Mouse (Mus musculus): ENCODE data around the gene Tmeff2. TPM values are rescaled to one million over a fixed set of nuclear protein-coding genes. Genes with fewer than 3 reads are reported as not detected.

Gene Tmeff2
- polyA plus RNA-seq, 1 experiment, result 0.69 TPM

GRCm38 (mm10) chr1:50981151-50981828 is 80.8 kb downstream of the Tmeff2 start:
- Histone ChIP-seq H3K4me1 (ENCODE audit: control insufficient read depth, insufficient read depth, low read length) (no peaks in the 10 kb centered on the region), H3K27me3 (ENCODE audit: control insufficient read depth, insufficient read depth, low read length) (no peaks in the 10 kb centered on the region), H3K4me3 (ENCODE audit: control insufficient read depth, low read depth, low read length) (no peak overlapping the region), H3K36me3 (ENCODE audit: control insufficient read depth, insufficient read depth, low read length) (no peaks in the 10 kb centered on the region), H3K27ac (ENCODE audit: control insufficient read depth, insufficient read depth, low read depth, low read length) (no peak overlapping the region)
- TF ChIP-seq POLR2A (IDR thresholded peaks at IDR 0.05; ENCODE audit: control insufficient read depth, low read depth, low read length) (no peak), CTCF (IDR thresholded peaks at IDR 0.05; ENCODE audit: control insufficient read depth, insufficient read depth, insufficient replicate concordance, low read depth, low read length) (no peak)

GRCm38 (mm10) chr1:50990661-50991060 is 90.2 kb downstream of the Tmeff2 start:
- no peaks in the 10 kb centered on the region for H3K27me3 ChIP-seq (ENCODE audit: control insufficient read depth, insufficient read depth, low read length)
- H3K4me3 ChIP-seq (ENCODE audit: control insufficient read depth, low read depth, low read length), result no peak overlapping the region
- no peaks in the 10 kb centered on the region for H3K4me1 ChIP-seq (ENCODE audit: control insufficient read depth, insufficient read depth, low read length)
- H3K36me3 ChIP-seq (ENCODE audit: control insufficient read depth, insufficient read depth, low read length), result no peaks in the 10 kb centered on the region
- no peak overlapping the region for H3K27ac ChIP-seq (ENCODE audit: control insufficient read depth, insufficient read depth, low read depth, low read length)
- no peak for TF ChIP-seq CTCF (IDR thresholded peaks at IDR 0.05; ENCODE audit: control insufficient read depth, insufficient read depth, insufficient replicate concordance, low read depth, low read length)
- no peak for TF ChIP-seq POLR2A (IDR thresholded peaks at IDR 0.05; ENCODE audit: control insufficient read depth, low read depth, low read length)

GRCm38 (mm10) chr1:50994505-50994904 is 94.1 kb downstream of the Tmeff2 start:
- no peaks in the 10 kb centered on the region for H3K4me1 ChIP-seq (ENCODE audit: control insufficient read depth, insufficient read depth, low read length)
- H3K4me3 ChIP-seq (ENCODE audit: control insufficient read depth, low read depth, low read length), result no peak overlapping the region
- H3K27me3 ChIP-seq (ENCODE audit: control insufficient read depth, insufficient read depth, low read length), result no peaks in the 10 kb centered on the region
- no peak overlapping the region for H3K27ac ChIP-seq (ENCODE audit: control insufficient read depth, insufficient read depth, low read depth, low read length)
- no peaks in the 10 kb centered on the region for H3K36me3 ChIP-seq (ENCODE audit: control insufficient read depth, insufficient read depth, low read length)
- TF ChIP-seq CTCF (IDR thresholded peaks at IDR 0.05; ENCODE audit: control insufficient read depth, insufficient read depth, insufficient replicate concordance, low read depth, low read length) (no peak), POLR2A (IDR thresholded peaks at IDR 0.05; ENCODE audit: control insufficient read depth, low read depth, low read length) (no peak)

GRCm38 (mm10) chr1:50999793-51000192 is 99.3 kb downstream of the Tmeff2 start:
- H3K36me3 ChIP-seq (ENCODE audit: control insufficient read depth, insufficient read depth, low read length), result no peaks in the 10 kb centered on the region
- H3K27ac ChIP-seq (ENCODE audit: control insufficient read depth, insufficient read depth, low read depth, low read length), result no peak overlapping the region
- H3K27me3 ChIP-seq (ENCODE audit: control insufficient read depth, insufficient read depth, low read length), result no peaks in the 10 kb centered on the region
- TF ChIP-seq POLR2A (IDR thresholded peaks at IDR 0.05; ENCODE audit: control insufficient read depth, low read depth, low read length), result no peak
- TF ChIP-seq CTCF (IDR thresholded peaks at IDR 0.05; ENCODE audit: control insufficient read depth, insufficient read depth, insufficient replicate concordance, low read depth, low read length), result no peak
- no peaks in the 10 kb centered on the region for H3K4me1 ChIP-seq (ENCODE audit: control insufficient read depth, insufficient read depth, low read length)
- H3K4me3 ChIP-seq (ENCODE audit: control insufficient read depth, low read depth, low read length), result no peak overlapping the region

GRCm38 (mm10) chr1:51008344-51008743 is 107.9 kb downstream of the Tmeff2 start:
- Histone ChIP-seq H3K4me3 (ENCODE audit: control insufficient read depth, low read depth, low read length) (no peak overlapping the region), H3K27ac (ENCODE audit: control insufficient read depth, insufficient read depth, low read depth, low read length) (no peak overlapping the region), H3K27me3 (ENCODE audit: control insufficient read depth, insufficient read depth, low read length) (no peaks in the 10 kb centered on the region), H3K36me3 (ENCODE audit: control insufficient read depth, insufficient read depth, low read length) (no peaks in the 10 kb centered on the region), H3K4me1 (ENCODE audit: control insufficient read depth, insufficient read depth, low read length) (no peaks in the 10 kb centered on the region)
- TF ChIP-seq CTCF (IDR thresholded peaks at IDR 0.05; ENCODE audit: control insufficient read depth, insufficient read depth, insufficient replicate concordance, low read depth, low read length), result no peak
- no peak for TF ChIP-seq POLR2A (IDR thresholded peaks at IDR 0.05; ENCODE audit: control insufficient read depth, low read depth, low read length)

- no peaks in the 10 kb centered on the region for H3K36me3 ChIP-seq (ENCODE audit: control insufficient read depth, insufficient read depth, low read length)
- no peak overlapping the region for H3K4me3 ChIP-seq (ENCODE audit: control insufficient read depth, low read depth, low read length)
- no peak for TF ChIP-seq CTCF (IDR thresholded peaks at IDR 0.05; ENCODE audit: control insufficient read depth, insufficient read depth, insufficient replicate concordance, low read depth, low read length)
- no peak for TF ChIP-seq POLR2A (IDR thresholded peaks at IDR 0.05; ENCODE audit: control insufficient read depth, low read depth, low read length)
- no peak overlapping the region for H3K27ac ChIP-seq (ENCODE audit: control insufficient read depth, insufficient read depth, low read depth, low read length)
- H3K27me3 ChIP-seq (ENCODE audit: control insufficient read depth, insufficient read depth, low read length), result no peaks in the 10 kb centered on the region
- H3K4me1 ChIP-seq (ENCODE audit: control insufficient read depth, insufficient read depth, low read length), result no peaks in the 10 kb centered on the region
Observed at GRCm38 (mm10) chr1:51040249-51040648, 139.8 kb downstream of the Tmeff2 start.

- no peak for TF ChIP-seq CTCF (IDR thresholded peaks at IDR 0.05; ENCODE audit: control insufficient read depth, insufficient read depth, insufficient replicate concordance, low read depth, low read length)
- no peak for TF ChIP-seq POLR2A (IDR thresholded peaks at IDR 0.05; ENCODE audit: control insufficient read depth, low read depth, low read length)
- no peaks in the 10 kb centered on the region for H3K4me1 ChIP-seq (ENCODE audit: control insufficient read depth, insufficient read depth, low read length)
- H3K4me3 ChIP-seq (ENCODE audit: control insufficient read depth, low read depth, low read length), result no peak overlapping the region
- H3K36me3 ChIP-seq (ENCODE audit: control insufficient read depth, insufficient read depth, low read length), result no peaks in the 10 kb centered on the region
- no peaks in the 10 kb centered on the region for H3K27me3 ChIP-seq (ENCODE audit: control insufficient read depth, insufficient read depth, low read length)
- no peak overlapping the region for H3K27ac ChIP-seq (ENCODE audit: control insufficient read depth, insufficient read depth, low read depth, low read length)
Observed at GRCm38 (mm10) chr1:51044810-51045209, 144.4 kb downstream of the Tmeff2 start.
